Mouse (Mus musculus) olfactory bulb, adult 2 months (tissue): ENCODE measurements around the gene Arhgap8.

Experiments
- CTCF ChIP-seq: fragments of 200-500 bp; IDR thresholded peaks from 2 replicates; pipeline ENCODE4 v1.5.1; 2012; ENCODE audit warnings: low read depth, mild to moderate bottlenecking, low read length, moderate library complexity; ENCODE audit not compliant: insufficient read depth
- POLR2A ChIP-seq: fragments of 200-500 bp; IDR thresholded peaks from 2 replicates; pipeline ENCODE4 v1.6.1; 2012; ENCODE audit warnings: mild to moderate bottlenecking, low read depth, low read length, moderate library complexity; ENCODE audit not compliant: insufficient read depth

DNA sequence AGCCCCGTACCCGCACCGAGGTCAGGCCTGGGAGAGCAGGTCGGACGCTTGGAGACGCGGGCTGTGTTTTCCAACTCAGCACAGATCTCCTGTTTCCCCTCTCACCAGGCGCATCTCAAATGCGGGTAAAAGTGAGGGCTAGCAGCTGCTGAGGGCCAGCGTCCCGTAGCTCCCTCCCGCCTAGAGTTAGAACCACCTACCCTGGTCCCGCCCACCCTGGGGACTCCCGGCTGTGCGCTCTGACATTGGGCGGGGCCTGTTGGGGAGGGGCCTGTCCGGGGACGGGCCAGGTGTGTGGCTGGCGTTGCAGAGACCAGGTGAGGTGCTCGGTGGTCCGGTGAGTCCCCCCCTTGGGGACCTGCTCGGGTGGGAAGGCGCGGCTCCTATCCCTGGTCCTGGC, at the start of gene Arhgap8:
- no peak for TF ChIP-seq POLR2A
- no peak for TF ChIP-seq CTCF
